Mouse (Mus musculus) megakaryocyte, embryonic 14.5 days (primary cell): ENCODE results near the gene Il10rb. TPM values are rescaled to one million over a fixed set of nuclear protein-coding genes. Genes with fewer than 3 reads are reported as not detected.

Experiments
- H3K27me3 ChIP-seq: replicated peaks from 2 replicates; pipeline ENCODE3; 2012; ENCODE audit warnings: inconsistent platforms
- H3K36me3 ChIP-seq: replicated peaks from 2 replicates; pipeline ENCODE3; 2012; ENCODE audit warnings: low read length, inconsistent platforms, mixed read lengths
- H3K4me1 ChIP-seq: 2 replicates; pipeline ENCODE4 v1.6.1; 2012; ENCODE audit warnings: inconsistent platforms
- H3K4me3 ChIP-seq: replicated peaks from 2 replicates; pipeline ENCODE3; 2012; ENCODE audit warnings: moderate library complexity, mild to moderate bottlenecking, inconsistent platforms
- H3K9me3 ChIP-seq: 2 replicates; pipeline ENCODE4 v1.6.1; 2012; ENCODE audit warnings: inconsistent platforms
- FLI1 ChIP-seq: IDR thresholded peaks from 2 replicates; pipeline ENCODE4 v1.6.1; 2012; ENCODE audit warnings: low read length, inconsistent platforms, mixed read lengths
- GATA1 ChIP-seq: IDR thresholded peaks from 3 replicates; pipeline ENCODE4 v1.6.1; 2012; ENCODE audit warnings: mixed read lengths, low read length, inconsistent platforms, borderline replicate concordance
- polyA plus RNA-seq: library from polyadenylated mRNA; stranded (reverse); fragments of >175 nt; gene quantifications from 2 replicates; pipeline ENCODE4 v1.2.3, GENCODE M21; 2012; ENCODE audit warnings: low replicate concordance; ENCODE audit not compliant: insufficient read depth

Il10rb gene
- polyA plus RNA-seq = 2.0 and 13.1 TPM in 2 replicates

- Histone ChIP-seq H3K9me3 (no peaks in the 10 kb centered on the region), H3K4me3 (peak within 1 kb of the TSS; percentile 95), H3K36me3 (peaks cover 69% of the 10 kb centered on the region), H3K27me3 (no peaks in the 10 kb centered on the region), H3K4me1 (peaks cover 37% of the 10 kb centered on the region)
- no peak for TF ChIP-seq FLI1
These were observed at the start of gene Il10rb for GRCm38 (mm10) chr16:91405640-91406584. TSS of gene Il10rb (plus strand) at chr16:91406164.

DNA sequence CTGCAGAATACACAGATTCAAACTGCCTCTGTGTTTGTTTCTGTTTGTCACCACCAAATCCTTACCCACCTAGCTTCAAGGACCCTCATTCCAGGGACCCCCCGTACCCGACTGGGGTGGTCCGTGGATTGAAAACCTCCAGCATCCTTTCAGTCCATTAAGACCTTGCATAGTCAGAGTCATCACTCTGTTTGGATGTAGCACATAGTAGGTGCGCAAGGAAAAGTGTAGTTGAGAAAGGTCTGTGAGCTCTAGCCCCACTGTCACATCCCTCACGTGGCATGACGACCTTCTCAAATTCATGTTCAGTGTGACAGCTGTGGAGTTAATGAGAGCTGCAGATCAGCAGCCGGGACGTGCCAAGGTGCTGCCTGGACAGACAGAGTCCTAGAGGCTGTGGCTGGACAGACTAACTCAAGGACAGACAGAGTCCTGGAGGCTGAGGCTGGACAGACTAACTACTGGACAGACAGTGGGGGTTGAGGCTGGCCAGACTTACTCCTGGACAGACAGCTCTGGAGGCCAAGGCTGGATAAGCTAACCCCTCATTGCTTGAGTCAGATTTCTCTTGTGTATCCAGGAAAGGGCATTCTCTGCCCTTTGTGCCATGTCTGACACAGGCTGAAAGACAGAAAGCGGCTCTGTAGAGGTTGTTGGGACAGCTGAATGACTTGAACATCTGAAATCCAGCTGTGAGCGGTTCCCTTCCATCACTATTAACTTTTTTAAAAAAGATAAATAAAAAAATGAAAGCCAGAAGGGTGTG is 49.0 kb upstream of the Il10rb start:
- Histone ChIP-seq H3K27me3 (peaks cover 13% of the 10 kb centered on the region), H3K9me3 (peaks cover 4% of the 10 kb centered on the region; the same call in 1 of the 2 replicates), H3K36me3 (no peaks in the 10 kb centered on the region), H3K4me3 (no peak overlapping the region), H3K4me1 (peaks cover 66% of the 10 kb centered on the region)
- TF ChIP-seq FLI1 = no peak
- no peak for TF ChIP-seq GATA1

GRCm38 (mm10) chr16:91357526-91357900 is 48.5 kb upstream of the Il10rb start:
- Histone ChIP-seq H3K4me3 (no peak overlapping the region), H3K9me3 (peaks cover 4% of the 10 kb centered on the region; the same call in 1 of the 2 replicates), H3K36me3 (no peaks in the 10 kb centered on the region), H3K27me3 (peaks cover 13% of the 10 kb centered on the region), H3K4me1 (peaks cover 63% of the 10 kb centered on the region)
- TF ChIP-seq GATA1 = no peak
- no peak for TF ChIP-seq FLI1

DNA sequence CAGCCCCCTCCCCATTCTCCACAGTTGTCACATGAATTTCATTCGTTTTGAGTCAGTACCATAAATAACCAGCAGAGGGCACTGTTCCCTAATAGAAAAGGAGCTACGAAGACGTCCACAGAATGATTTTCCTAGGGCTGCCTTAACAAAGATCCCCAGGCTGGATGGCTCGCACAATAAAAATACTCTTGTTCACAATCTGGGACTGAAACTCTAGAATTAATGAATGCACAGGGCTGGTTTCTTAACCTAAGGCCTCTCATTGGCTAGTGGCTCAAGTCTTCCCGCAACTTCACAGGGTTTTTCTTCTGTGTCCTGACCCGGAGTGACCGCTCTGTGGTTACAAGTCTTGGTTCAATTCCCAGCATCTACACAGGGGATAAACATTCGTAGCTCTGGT is 47.4 kb upstream of the Il10rb start:
- peaks cover 4% of the 10 kb centered on the region; the same call in 1 of the 2 replicates for H3K9me3 ChIP-seq
- H3K27me3 ChIP-seq = peaks cover 7% of the 10 kb centered on the region
- peaks cover 61% of the 10 kb centered on the region for H3K4me1 ChIP-seq
- no peak overlapping the region for H3K4me3 ChIP-seq
- no peaks in the 10 kb centered on the region for H3K36me3 ChIP-seq
- no peak for TF ChIP-seq FLI1
- no peak for TF ChIP-seq GATA1

DNA sequence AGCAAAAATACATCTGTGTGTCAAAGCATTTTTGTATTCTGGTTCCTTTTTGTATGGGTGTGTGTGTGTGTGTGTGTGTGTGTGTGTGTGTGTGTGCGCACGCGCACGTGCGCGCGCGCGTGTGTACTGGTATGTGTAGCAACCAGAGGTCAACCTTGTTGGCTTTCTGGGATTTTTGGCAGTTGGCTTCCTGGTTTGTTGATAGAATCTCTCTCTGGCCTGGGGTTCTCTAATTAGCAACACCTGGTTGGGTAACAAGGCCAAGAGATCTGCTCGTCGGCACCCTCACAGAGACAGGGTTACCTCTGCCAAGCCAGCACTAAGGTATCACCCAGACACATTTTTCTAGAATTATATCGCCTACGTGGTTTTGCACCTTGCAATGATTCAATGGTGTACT is 46.4 kb upstream of the Il10rb start:
- H3K4me3 ChIP-seq = no peak overlapping the region
- TF ChIP-seq FLI1 = no peak
- TF ChIP-seq GATA1 = no peak
- no peaks in the 10 kb centered on the region for H3K36me3 ChIP-seq
- peaks cover 11% of the 10 kb centered on the region for H3K27me3 ChIP-seq
- peaks cover 55% of the 10 kb centered on the region for H3K4me1 ChIP-seq
- peaks cover 4% of the 10 kb centered on the region; the same call in 1 of the 2 replicates for H3K9me3 ChIP-seq

DNA sequence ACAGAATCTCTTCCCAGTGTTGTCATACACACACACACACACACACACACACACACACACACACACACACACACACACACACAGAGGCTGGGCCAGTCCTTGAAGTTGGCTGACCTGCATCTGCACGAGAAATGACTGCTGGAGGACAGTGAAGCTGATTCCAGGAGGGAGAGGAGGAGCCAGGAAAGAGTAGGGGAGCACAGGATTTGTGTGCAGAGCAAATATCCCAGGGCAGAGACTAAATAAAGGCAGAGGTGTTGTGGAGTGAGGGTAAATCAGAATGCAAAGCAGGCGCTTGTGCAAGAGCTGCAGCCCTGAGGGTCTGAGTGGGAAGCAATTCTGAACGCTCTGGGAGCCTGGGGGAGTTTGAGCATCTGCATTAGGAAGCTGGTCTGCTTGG is 45.8 kb upstream of the Il10rb start:
- no peak for TF ChIP-seq FLI1
- TF ChIP-seq GATA1 = no peak
- H3K36me3 ChIP-seq = no peaks in the 10 kb centered on the region
- H3K9me3 ChIP-seq = peaks cover 4% of the 10 kb centered on the region; the same call in 1 of the 2 replicates
- peaks cover 11% of the 10 kb centered on the region for H3K27me3 ChIP-seq
- no peak overlapping the region for H3K4me3 ChIP-seq
- peaks cover 50% of the 10 kb centered on the region for H3K4me1 ChIP-seq

DNA sequence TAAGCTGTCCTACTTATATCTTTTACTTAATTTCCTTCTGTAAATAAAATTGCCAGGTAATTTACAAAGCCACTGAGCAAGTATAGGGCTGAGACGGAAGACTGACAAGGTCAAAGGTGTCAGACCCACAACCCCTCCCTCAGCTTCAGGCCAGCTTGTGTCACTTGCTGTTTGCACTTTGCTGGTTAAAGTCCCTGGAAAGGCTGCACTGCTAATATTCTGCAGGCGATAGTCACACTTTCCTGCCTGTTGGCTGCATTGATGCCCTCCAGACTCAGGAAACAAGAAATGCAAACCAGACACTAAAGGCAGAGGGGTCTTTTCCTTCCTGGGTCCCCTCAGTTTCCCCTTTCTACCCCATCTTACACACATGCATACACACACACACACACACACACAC is 44.0 kb upstream of the Il10rb start:
- H3K9me3 ChIP-seq = peaks cover 4% of the 10 kb centered on the region; the same call in 1 of the 2 replicates
- H3K4me3 ChIP-seq = no peak overlapping the region
- peaks cover 9% of the 10 kb centered on the region for H3K27me3 ChIP-seq
- no peaks in the 10 kb centered on the region for H3K36me3 ChIP-seq
- no peak for TF ChIP-seq GATA1
- TF ChIP-seq FLI1 = no peak
- peaks cover 58% of the 10 kb centered on the region for H3K4me1 ChIP-seq

DNA sequence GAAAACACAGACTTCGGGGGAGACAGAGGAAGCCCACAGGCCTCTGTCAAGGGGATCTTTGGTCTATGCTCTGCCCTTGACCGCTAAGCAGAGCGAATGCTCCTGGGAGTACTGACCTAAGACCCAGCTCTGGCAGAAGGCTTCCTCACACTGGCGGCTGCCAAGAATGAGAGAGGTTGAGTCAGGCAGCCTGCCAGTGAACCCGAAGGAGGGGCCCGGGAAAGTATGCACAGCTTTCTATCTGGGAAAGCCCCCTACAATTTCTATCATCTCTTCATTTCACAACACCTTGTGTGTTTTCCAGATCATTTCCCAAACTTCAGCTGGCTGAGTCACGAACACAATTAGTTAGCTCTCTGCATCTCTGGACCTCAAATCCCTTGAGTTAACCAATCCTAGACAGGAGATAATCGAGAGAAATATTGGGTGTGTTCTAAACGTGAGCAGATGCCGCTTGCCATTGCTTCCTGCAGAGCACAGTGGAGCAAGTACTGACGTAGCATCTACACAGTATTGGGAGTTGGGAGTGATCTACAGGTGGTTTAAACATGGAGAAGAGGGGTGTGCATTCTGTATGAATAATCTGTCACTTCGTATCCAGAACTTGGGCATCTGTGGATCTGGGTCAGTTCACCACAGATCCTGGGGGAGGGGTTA is 43.2 kb upstream of the Il10rb start:
- H3K9me3 ChIP-seq = peaks cover 6% of the 10 kb centered on the region
- peaks cover 64% of the 10 kb centered on the region for H3K4me1 ChIP-seq
- no peak overlapping the region for H3K4me3 ChIP-seq
- H3K36me3 ChIP-seq = peaks cover 2% of the 10 kb centered on the region
- TF ChIP-seq FLI1 = no peak
- TF ChIP-seq GATA1 = no peak
- peaks cover 6% of the 10 kb centered on the region for H3K27me3 ChIP-seq

GRCm38 (mm10) chr16:91363483-91363882 is 42.5 kb upstream of the Il10rb start:
- no peak overlapping the region for H3K4me3 ChIP-seq
- H3K9me3 ChIP-seq = peaks cover 13% of the 10 kb centered on the region
- peaks cover 65% of the 10 kb centered on the region for H3K4me1 ChIP-seq
- peaks cover 4% of the 10 kb centered on the region for H3K27me3 ChIP-seq
- TF ChIP-seq FLI1 (no peak), GATA1 (no peak)
- H3K36me3 ChIP-seq = peaks cover 2% of the 10 kb centered on the region
